Mouse (Mus musculus): ENCODE measurements around the gene Chml.

Chml gene

GRCm38 (mm10) chr1:175692246-175692996 lies at the start of gene Chml, which contains the start of gene Opn3:
Chml (minus strand) TSS chr1:175692901.
Opn3 (minus strand) TSS chr1:175692776.
- DNase-seq (ENCODE audit: low spot score): peak; percentile 98

GRCm38 (mm10) chr1:175725771-175726170 lies 33.1 kb upstream of the Chml start:
- DNase-seq (ENCODE audit: low spot score): no peak

GRCm38 (mm10) chr1:175716832-175717231 lies 24.1 kb upstream of the Chml start:
- DNase-seq (ENCODE audit: low spot score): no peak

- DNase-seq (ENCODE audit: low spot score): no peak
These were observed 19.7 kb upstream of the Chml start for GRCm38 (mm10) chr1:175712338-175712909.

GRCm38 (mm10) chr1:175708013-175708412 lies 15.3 kb upstream of the Chml start:
- DNase-seq (ENCODE audit: low spot score): no peak

- no peak for DNase-seq (ENCODE audit: low spot score)
These were observed 14.9 kb upstream of the Chml start for GRCm38 (mm10) chr1:175707599-175707998.

GRCm38 (mm10) chr1:175701145-175701544 lies 8.4 kb upstream of the Chml start:
- DNase-seq (ENCODE audit: low spot score): no peak

GRCm38 (mm10) chr1:175699796-175700195 lies 7.1 kb upstream of the Chml start:
- DNase-seq (ENCODE audit: low spot score): no peak

GRCm38 (mm10) chr1:175699375-175699774 lies 6.7 kb upstream of the Chml start:
- DNase-seq (ENCODE audit: low spot score): no peak

GRCm38 (mm10) chr1:175698293-175698692 lies 5.6 kb upstream of the Chml start, which contains the start of gene Wdr64:
Wdr64 (plus strand) TSS chr1:175698593.
- DNase-seq (ENCODE audit: low spot score): no peak

- no peak for DNase-seq (ENCODE audit: low spot score)
These were observed 794 bp upstream of the Chml start for GRCm38 (mm10) chr1:175693429-175693960.

- DNase-seq (ENCODE audit: low spot score): no peak
These were observed 278 bp upstream of the Chml start for GRCm38 (mm10) chr1:175692997-175693361.

- DNase-seq (ENCODE audit: low spot score): no peak
These were observed 935 bp downstream of the Chml start for GRCm38 (mm10) chr1:175691686-175692245.

- DNase-seq (ENCODE audit: low spot score): no peak
These were observed 11.7 kb downstream of the Chml start for GRCm38 (mm10) chr1:175680995-175681394.

- no peak for DNase-seq (ENCODE audit: low spot score)
These were observed 15.2 kb downstream of the Chml start for GRCm38 (mm10) chr1:175677459-175677858.

- DNase-seq (ENCODE audit: low spot score): no peak
These were observed 17.6 kb downstream of the Chml start for GRCm38 (mm10) chr1:175675116-175675515.

- no peak for DNase-seq (ENCODE audit: low spot score)
These were observed 19.0 kb downstream of the Chml start for GRCm38 (mm10) chr1:175673563-175674325.

GRCm38 (mm10) chr1:175671626-175672025 lies 21.1 kb downstream of the Chml start:
- DNase-seq (ENCODE audit: low spot score): no peak

- no peak for DNase-seq (ENCODE audit: low spot score)
These were observed 22.7 kb downstream of the Chml start for GRCm38 (mm10) chr1:175670042-175670441.

GRCm38 (mm10) chr1:175669456-175669855 lies 23.2 kb downstream of the Chml start:
- no peak for DNase-seq (ENCODE audit: low spot score)

- no peak for DNase-seq (ENCODE audit: low spot score)
These were observed 23.9 kb downstream of the Chml start for GRCm38 (mm10) chr1:175668666-175669405.

GRCm38 (mm10) chr1:175659900-175660299 lies 32.8 kb downstream of the Chml start:
- no peak for DNase-seq (ENCODE audit: low spot score)
